Mouse (Mus musculus): Measurements from ENCODE around the gene Kcnj4. TPM values are rescaled to one million over a fixed set of nuclear protein-coding genes. Genes with fewer than 3 reads are reported as not detected.

Kcnj4 gene
- polyA plus RNA-seq, 1 experiment, result not detected

GRCm38 (mm10) chr15:79529935-79530334, 24.9 kb upstream of the Kcnj4 start:
- no peaks in the 10 kb centered on the region for H3K4me1 ChIP-seq (ENCODE audit: control insufficient read depth, insufficient read depth, low read length)
- TF ChIP-seq POLR2A (IDR thresholded peaks at IDR 0.05; ENCODE audit: borderline replicate concordance, low read depth, low read length) (no peak), CTCF (IDR thresholded peaks at IDR 0.05; ENCODE audit: low read depth, low read length) (no peak)
- no peak overlapping the region for H3K4me3 ChIP-seq (ENCODE audit: insufficient read depth, low read length)
- no peak overlapping the region for H3K27ac ChIP-seq (ENCODE audit: insufficient read depth, low read depth, low read length)

DNA sequence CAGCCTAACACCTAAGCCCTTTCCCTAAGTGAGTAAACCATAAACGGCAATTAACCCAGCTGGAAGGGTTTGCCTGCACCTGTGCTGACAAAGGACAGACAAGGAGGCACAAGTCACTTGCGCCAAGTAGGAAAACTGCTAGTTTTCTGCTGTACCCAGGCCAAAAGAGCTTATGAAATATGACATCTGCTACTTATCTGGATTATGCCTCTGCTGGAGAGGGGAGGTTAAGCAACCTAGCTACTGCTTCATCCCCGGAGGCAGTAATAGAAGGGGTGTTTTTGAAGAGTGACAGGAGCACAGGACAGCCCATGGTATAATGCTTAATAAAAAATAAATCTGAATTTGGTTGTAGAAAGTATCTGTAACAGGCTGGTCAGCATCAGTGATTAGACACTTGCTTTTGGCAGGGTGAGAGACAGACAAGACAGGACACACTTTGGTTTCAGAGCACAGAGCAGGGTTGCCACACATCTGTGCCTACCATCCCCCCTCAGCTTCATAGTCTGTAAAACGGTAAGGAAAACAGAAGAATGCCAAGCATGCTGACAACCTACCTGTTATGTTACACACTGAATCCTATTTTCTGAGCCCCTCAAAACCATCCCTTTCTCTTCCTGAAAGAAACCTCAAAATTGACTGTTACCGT, 23.1 kb upstream of the Kcnj4 start:
- no peak overlapping the region for H3K27ac ChIP-seq (ENCODE audit: insufficient read depth, low read depth, low read length)
- no peaks in the 10 kb centered on the region; the same call in 1 of the 2 replicates for H3K4me1 ChIP-seq (ENCODE audit: control insufficient read depth, insufficient read depth, low read length)
- H3K4me3 ChIP-seq (ENCODE audit: insufficient read depth, low read length), result no peak overlapping the region
- TF ChIP-seq POLR2A (IDR thresholded peaks at IDR 0.05; ENCODE audit: borderline replicate concordance, low read depth, low read length) (no peak), CTCF (IDR thresholded peaks at IDR 0.05; ENCODE audit: low read depth, low read length) (no peak)

- TF ChIP-seq CTCF (IDR thresholded peaks at IDR 0.05; ENCODE audit: low read depth, low read length), result no peak
- TF ChIP-seq POLR2A (IDR thresholded peaks at IDR 0.05; ENCODE audit: borderline replicate concordance, low read depth, low read length), result no peak
- H3K4me1 ChIP-seq (ENCODE audit: control insufficient read depth, insufficient read depth, low read length), result no peaks in the 10 kb centered on the region; the same call in 1 of the 2 replicates
- H3K4me3 ChIP-seq (ENCODE audit: insufficient read depth, low read length), result no peak overlapping the region
- no peak overlapping the region for H3K27ac ChIP-seq (ENCODE audit: insufficient read depth, low read depth, low read length)
These were observed 22.2 kb upstream of the Kcnj4 start for GRCm38 (mm10) chr15:79527192-79527591.

GRCm38 (mm10) chr15:79525979-79526768, 21.1 kb upstream of the Kcnj4 start:
- H3K4me1 ChIP-seq (ENCODE audit: control insufficient read depth, insufficient read depth, low read length), result no peaks in the 10 kb centered on the region; the same call in 1 of the 2 replicates
- TF ChIP-seq POLR2A (IDR thresholded peaks at IDR 0.05; ENCODE audit: borderline replicate concordance, low read depth, low read length) (no peak), CTCF (IDR thresholded peaks at IDR 0.05; ENCODE audit: low read depth, low read length) (no peak)
- H3K27ac ChIP-seq (ENCODE audit: insufficient read depth, low read depth, low read length), result no peak overlapping the region
- no peak overlapping the region for H3K4me3 ChIP-seq (ENCODE audit: insufficient read depth, low read length)

DNA sequence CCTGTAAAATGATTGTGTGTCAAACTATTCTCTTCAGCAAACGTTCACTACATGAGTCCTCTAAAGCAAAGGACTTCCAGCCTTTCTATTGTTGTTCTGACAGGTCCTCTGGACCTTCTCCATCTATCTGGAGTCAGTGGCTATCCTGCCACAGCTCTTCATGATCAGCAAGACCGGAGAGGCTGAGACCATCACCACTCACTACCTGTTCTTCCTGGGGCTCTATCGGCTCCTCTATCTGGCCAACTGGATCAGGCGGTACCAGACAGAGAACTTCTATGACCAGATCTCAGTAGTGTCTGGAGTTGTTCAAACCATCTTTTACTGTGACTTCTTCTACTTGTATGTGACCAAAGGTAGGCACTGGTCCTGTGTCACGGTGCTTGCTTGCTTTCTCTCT, 20.5 kb upstream of the Kcnj4 start:
- Histone ChIP-seq H3K4me3 (ENCODE audit: insufficient read depth, low read length) (no peak overlapping the region), H3K4me1 (ENCODE audit: control insufficient read depth, insufficient read depth, low read length) (no peaks in the 10 kb centered on the region; the same call in 1 of the 2 replicates), H3K27ac (ENCODE audit: insufficient read depth, low read depth, low read length) (no peak overlapping the region)
- TF ChIP-seq CTCF (IDR thresholded peaks at IDR 0.05; ENCODE audit: low read depth, low read length) (no peak), POLR2A (IDR thresholded peaks at IDR 0.05; ENCODE audit: borderline replicate concordance, low read depth, low read length) (no peak)

DNA sequence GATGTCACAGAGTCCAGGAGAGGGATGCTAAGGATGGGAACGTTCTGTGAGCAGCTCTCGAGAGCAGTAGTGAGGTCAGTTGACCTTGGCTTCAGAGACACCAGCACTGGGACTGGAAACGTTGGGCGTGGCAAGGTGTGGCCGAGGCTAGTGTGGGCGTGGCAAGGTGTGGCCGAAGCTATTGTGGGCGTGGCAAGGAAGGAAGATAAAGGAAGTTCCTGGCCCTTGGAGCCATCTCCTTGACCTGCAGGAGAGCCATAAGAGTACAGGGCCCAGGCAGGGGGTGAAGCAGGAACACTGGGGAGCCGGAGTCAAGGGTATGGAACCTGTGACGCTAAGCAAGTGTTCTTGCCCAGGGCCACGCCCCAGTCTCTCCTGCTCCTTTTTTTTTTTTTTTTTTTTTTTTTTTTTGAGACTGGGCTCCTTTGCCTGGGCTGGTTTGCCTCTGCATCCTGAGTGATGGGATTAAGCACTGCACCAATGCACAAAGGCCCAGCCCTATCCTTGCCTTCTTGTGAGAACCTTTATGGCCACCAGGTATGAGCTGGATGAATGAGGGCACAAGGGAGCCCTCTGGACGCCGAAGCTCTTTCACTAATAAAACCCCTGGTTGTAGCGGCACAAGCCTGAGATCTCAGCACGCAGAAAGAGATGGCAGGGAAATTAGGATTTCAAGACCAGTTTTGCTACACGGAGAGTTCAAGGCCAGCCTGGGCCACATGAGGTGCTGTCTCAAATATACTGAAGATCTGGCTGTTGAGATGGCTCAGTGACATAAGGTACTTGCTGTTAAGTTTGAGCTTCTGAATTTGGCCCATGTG, 14.6 kb upstream of the Kcnj4 start:
- Histone ChIP-seq H3K4me3 (ENCODE audit: insufficient read depth, low read length) (no peak overlapping the region), H3K4me1 (ENCODE audit: control insufficient read depth, insufficient read depth, low read length) (no peaks in the 10 kb centered on the region; the same call in 1 of the 2 replicates), H3K27ac (ENCODE audit: insufficient read depth, low read depth, low read length) (no peak overlapping the region)
- TF ChIP-seq CTCF (IDR thresholded peaks at IDR 0.05; ENCODE audit: low read depth, low read length) (no peak), POLR2A (IDR thresholded peaks at IDR 0.05; ENCODE audit: borderline replicate concordance, low read depth, low read length) (no peak)

DNA sequence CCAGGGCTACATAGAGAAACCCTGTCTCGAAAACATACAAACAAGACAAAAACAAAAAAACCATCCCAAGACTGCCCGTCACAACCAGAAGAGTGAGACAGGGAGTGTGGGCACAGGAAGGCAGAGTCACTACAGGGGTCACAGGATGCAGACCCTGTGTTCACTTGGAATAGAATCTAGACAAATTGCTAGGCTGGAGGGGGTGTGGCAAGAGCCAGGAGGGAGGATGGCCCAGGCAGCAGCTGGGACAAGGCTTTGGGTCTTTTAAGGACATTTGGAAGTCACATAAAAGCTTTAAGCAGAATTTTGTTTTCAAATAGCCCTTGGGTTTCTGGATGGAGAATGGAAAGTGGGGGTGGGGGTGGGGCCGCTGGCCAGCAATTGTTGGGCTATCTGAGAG, 13.5 kb upstream of the Kcnj4 start:
- Histone ChIP-seq H3K4me3 (ENCODE audit: insufficient read depth, low read length) (no peak overlapping the region), H3K27ac (ENCODE audit: insufficient read depth, low read depth, low read length) (no peak overlapping the region)

DNA sequence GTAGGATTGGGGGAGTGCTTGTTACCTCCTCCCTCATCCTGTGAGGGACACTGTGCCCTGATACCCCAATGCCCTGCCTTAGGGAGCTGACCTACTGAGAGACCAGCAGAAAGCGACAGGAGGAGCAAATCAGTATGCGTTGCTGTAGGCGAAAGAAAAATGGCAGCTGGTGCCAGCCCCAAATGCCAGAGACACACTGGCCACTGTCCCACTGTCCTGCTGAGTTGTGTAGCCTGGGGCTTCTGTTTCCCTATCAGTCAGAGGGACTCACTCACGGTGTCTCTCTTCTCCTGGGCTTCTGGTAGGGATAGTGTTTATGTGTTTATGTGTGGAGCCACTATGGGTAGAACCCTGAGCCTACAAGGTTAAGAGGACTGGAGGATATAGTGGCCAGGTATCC, 12.7 kb upstream of the Kcnj4 start:
- no peak for TF ChIP-seq CTCF (IDR thresholded peaks at IDR 0.05; ENCODE audit: low read depth, low read length)
- no peak for TF ChIP-seq POLR2A (IDR thresholded peaks at IDR 0.05; ENCODE audit: borderline replicate concordance, low read depth, low read length)
- Histone ChIP-seq H3K27ac (ENCODE audit: insufficient read depth, low read depth, low read length) (no peak overlapping the region), H3K4me1 (ENCODE audit: control insufficient read depth, insufficient read depth, low read length) (no peaks in the 10 kb centered on the region), H3K4me3 (ENCODE audit: insufficient read depth, low read length) (no peak overlapping the region)

More for the DNA sequence above, 13.5 kb upstream of the Kcnj4 start:
- TF ChIP-seq CTCF (IDR thresholded peaks at IDR 0.05; ENCODE audit: low read depth, low read length) (no peak), POLR2A (IDR thresholded peaks at IDR 0.05; ENCODE audit: borderline replicate concordance, low read depth, low read length) (no peak)
- no peaks in the 10 kb centered on the region for H3K4me1 ChIP-seq (ENCODE audit: control insufficient read depth, insufficient read depth, low read length)

GRCm38 (mm10) chr15:79516171-79517096, 11.4 kb upstream of the Kcnj4 start, which contains the start of gene Kdelr3:
Kdelr3 (plus strand) TSS chr15:79516411.
- no peaks in the 10 kb centered on the region for H3K4me1 ChIP-seq (ENCODE audit: control insufficient read depth, insufficient read depth, low read length)
- H3K4me3 ChIP-seq (ENCODE audit: insufficient read depth, low read length), result peak within 1 kb of the TSS; percentile 64
- H3K27ac ChIP-seq (ENCODE audit: insufficient read depth, low read depth, low read length), result no peak within 1 kb of the TSS
- TF ChIP-seq POLR2A (IDR thresholded peaks at IDR 0.05; ENCODE audit: borderline replicate concordance, low read depth, low read length), result no peak
- TF ChIP-seq CTCF (IDR thresholded peaks at IDR 0.05; ENCODE audit: low read depth, low read length), result no peak

Data from bone marrow macrophage, adult 2 months (primary cell).